Mouse (Mus musculus) kidney, adult 2 months (tissue): ENCODE measurements around the gene Sorbs1.

ENCODE experiments used
- CTCF ChIP-seq: fragments of 200-500 bp; conservative IDR thresholded peaks from 2 replicates; pipeline ENCODE4 v1.5.1; 2011; ENCODE audit warnings: low read depth, mild to moderate bottlenecking, control low read depth, low read length, moderate library complexity, mixed read lengths; ENCODE audit not compliant: insufficient read depth, insufficient read length
- POLR2A ChIP-seq: fragments of 200-500 bp; IDR thresholded peaks from one replicate; pipeline ENCODE4 v1.6.1; 2011; ENCODE audit warnings: low read depth, low read length, control low read depth

DNA sequence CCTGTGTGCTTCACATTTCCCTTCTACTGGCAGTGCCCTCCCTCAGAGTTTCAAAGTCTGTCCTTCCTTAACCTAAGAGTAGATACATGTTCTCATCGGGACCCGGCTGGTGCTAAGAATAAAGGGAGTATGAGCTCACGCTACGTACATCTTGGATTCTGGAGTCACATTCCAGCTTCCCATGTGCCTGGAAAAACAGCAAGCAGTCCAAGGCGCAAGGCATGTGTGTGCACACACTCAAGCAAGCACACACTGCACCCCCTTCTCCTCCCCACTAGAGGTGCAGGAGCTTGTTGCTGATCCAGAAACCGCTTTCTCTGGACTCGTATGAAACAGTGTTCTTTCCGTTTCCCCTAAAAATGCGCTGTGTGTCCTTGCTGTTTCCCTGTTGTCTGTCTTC, 210.7 kb downstream of the Sorbs1 start:
- TF ChIP-seq POLR2A (no peak), CTCF (no peak)
